Mouse (Mus musculus) cerebellum, adult 9-11 months (tissue): Measurements from ENCODE around the gene Vmn2r63.
"Not testable (repeated sequence)": the region's sequence is repeated elsewhere in the genome, so short reads cannot be mapped to it uniquely, and the experiment has no call there.

Experiments used
- DNase-seq: peaks from one replicate; pipeline ENCODE4 v3.0.0; 2022

Gene Vmn2r63

DNA sequence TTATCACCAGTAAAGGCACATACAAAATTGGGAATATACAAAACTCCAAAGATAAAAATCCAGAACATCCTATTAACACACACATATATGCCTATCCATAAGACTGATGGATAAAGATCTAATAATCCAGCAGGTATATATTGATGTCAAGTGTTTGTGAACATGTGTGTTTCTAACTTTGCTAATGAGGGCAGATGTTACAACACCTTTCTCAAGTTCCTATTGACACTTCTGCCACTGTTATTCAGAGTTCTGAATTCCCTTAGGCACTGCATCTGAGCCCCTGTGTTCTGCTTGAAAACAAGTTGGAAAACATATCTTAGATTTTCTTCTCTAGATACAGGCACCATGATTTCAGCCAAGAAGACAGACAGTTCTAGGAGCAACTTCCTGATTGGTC is at the start of gene Vmn2r63:
Gene Vmn2r63 (minus strand): TSS at position 101 of the 400 bp plus-strand sequence.
- not testable (repeated sequence) for DNase-seq

DNA sequence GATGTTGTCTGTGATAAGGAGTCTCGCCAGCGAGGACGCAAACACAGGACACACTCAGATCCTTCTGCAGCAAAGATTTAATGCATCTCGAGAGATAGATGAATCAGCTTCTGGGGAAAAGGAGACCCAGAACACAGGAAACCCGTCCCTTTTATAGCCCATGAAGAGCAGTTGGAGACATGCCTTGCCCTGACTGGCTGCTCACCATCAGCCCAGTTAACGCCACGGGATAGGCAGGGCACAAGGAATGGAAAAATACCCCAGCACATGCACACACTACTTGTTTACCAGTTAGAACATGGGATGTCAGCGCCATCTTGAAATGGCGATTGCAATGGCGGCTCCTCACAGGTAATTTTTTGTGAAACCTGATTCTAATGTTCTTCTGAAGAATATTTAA is 47.1 kb upstream of the Vmn2r63 start:
- DNase-seq, result no peak

DNA sequence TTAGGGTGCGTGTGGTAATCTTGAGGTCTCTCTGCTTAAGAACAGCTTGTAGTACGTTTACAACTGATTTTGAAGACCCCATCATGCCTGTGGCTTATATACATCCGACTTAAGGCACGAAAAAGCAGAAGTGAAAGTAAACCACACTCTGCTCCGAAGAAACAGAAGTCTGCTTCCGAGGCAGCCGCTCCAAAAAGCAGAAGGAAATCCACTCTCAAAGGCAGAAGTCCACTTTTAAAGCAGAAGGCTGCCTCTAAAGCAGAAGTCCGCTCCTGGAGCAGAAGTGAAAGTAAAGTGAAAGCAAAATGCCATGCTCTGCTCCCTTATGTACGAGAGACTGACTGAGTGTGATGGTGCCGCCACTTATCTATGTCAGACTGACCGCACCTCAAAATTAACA is 46.5 kb upstream of the Vmn2r63 start:
- no peak for DNase-seq

DNA sequence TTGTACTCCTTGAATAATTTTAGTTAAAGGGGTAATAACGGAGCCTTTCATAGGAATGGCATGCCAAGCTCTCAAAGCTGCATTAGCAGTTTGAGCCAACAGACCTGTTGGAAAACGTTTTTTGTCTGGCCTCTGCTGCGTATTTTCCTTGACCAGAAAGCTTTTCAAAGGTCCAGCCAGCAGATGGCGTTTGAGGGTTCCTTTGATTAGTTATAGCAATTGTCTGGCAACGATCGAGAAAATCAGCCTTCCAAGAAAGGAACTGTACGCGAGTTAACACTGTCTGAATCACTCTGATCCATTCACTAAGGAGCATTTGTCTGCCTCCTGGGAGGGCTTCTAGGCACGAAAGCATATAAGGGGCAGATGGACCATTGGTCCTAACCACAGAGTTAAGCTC is 31.6 kb upstream of the Vmn2r63 start:
- no peak for DNase-seq

- not testable (repeated sequence) for DNase-seq
These were observed 35.6 kb downstream of the Vmn2r63 start for GRCm38 (mm10) chr7:42898067-42898466.

DNA sequence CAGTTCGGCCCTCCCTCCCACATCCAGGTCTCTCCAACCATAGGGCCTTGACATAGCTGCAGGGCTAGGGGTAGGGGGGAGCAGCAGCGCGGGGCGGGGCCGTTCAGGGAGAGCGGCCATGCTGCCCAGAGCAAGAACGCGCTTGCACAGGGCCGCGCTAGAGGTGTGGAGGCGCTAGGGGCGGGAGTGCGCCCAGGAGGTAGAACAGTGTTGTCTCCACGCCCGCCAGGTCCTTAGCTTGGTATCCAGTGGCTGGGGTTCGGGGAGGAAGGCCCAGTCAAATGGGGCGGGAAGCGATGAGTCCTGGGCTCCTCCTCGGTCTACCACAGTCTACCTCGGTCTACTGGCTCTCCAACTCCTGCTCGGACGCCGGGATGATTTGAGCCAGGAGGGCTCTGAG is 55.5 kb downstream of the Vmn2r63 start:
- no peak for DNase-seq

DNA sequence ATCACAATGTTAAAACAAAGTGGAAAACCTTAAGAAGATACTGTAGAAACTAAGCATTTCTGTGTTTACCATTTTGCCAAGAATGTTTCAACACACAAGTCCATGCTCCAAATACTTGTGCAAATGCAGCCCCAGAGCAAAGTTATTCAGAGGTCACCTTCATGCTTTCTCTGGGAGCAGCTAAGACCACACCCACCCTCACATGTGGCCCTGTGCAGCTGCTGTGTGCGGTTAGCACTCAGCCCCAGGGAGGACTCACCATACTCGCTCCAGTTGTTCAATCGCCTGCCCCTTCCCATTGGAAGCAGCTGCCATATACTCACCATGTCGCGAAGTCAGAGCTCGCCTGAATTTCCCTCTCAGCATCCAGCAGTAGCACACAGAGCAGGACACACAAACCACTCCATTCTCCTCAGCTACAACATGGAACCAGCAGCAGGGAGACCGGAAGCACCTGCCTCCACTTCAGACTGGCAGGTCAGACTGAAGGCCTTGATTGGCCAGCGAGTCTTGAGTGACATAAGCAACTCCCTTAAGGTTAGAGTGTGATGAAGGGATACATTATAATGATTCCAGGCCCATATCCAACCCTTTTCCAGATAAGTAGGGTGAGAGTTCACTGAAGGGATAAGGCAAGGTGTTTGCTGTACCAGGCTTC is 66.7 kb downstream of the Vmn2r63 start, which contains the start of gene Gm2381:
Gene Gm2381 (minus strand): TSS at position 434 of the 658 bp plus-strand sequence.
- DNase-seq, result not testable (repeated sequence)
